8 mouse cellular contexts compared by ENCODE assay signal in genomic region chr4:133116756-133117470, GRCm38 (mm10). TPM values are rescaled to one million over a fixed set of nuclear protein-coding genes. Genes with fewer than 3 reads are reported as not detected.
DNase-seq lines count a peak whose midpoint lies in the region; ATAC-seq lines count a peak whose summit lies in the region.
"Had no signal": no experiment of that assay in that cellular context is flagged by ENCODE, and none has a peak within 500 bp of the region (broad histone marks: within the 10 kb centered on the region; RNA-seq: fewer than 3 reads in every experiment).

No protein-coding gene starts in this region.

- peaks cover 38% of the 10 kb centered on the region for H3K4me1 ChIP-seq in embryonic facial prominence, embryonic 14.5 days (ENCODE audit: control insufficient read depth, insufficient read depth, low read length)
- peaks cover 2% of the 10 kb centered on the region; the same call in 1 of the 2 replicates for H3K4me1 ChIP-seq in hindbrain, embryonic 11.5 days (replicated peaks; ENCODE audit: control insufficient read depth, insufficient read depth, low read length)

- H3K4me3 ChIP-seq in embryonic facial prominence, embryonic 14.5 days (ENCODE audit: low read depth, low read length), result no peak overlapping the region
- H3K4me3 ChIP-seq in hindbrain, embryonic 11.5 days (ENCODE audit: low read depth, low read length), result no peak overlapping the region
- H3K4me3 ChIP-seq: erythroblast, embryonic 14.5 days had no signal

- no peaks in the 10 kb centered on the region for H3K27me3 ChIP-seq in embryonic facial prominence, embryonic 14.5 days (replicated peaks; ENCODE audit: control insufficient read depth, insufficient read depth, low read length)
- H3K27me3 ChIP-seq in hindbrain, embryonic 11.5 days (ENCODE audit: control insufficient read depth, insufficient read depth, low read length), result no peaks in the 10 kb centered on the region

- peak overlapping the region; percentile 37 for H3K9ac ChIP-seq in embryonic facial prominence, embryonic 14.5 days (ENCODE audit: low read depth, low read length)
- H3K9ac ChIP-seq in hindbrain, embryonic 11.5 days (ENCODE audit: low read depth, low read length), result no peak overlapping the region

- peak; percentile 82 for DNase-seq in NIH3T3 (ENCODE audit: low read depth)
- DNase-seq in embryonic facial prominence, embryonic 14.5 days (ENCODE audit: low spot score), result peak; percentile 83
- DNase-seq in hindbrain, embryonic 11.5 days (ENCODE audit: low spot score), result no peak
- peak; percentile 72 for DNase-seq in lung, postnatal 10 days
- no peak for DNase-seq in adrenal gland, postnatal 4 days (ENCODE audit: low spot score in 2 of 2)
- DNase-seq in testis, postnatal 14 days (ENCODE audit: low spot score), result no peak

- WGBS in embryonic facial prominence, embryonic 14.5 days, result 25% methylated on average over 3 of the region's 3 CpGs
- WGBS in hindbrain, embryonic 11.5 days, result 59% methylated on average over 3 of the region's 3 CpGs

- no peaks in the 10 kb centered on the region for H3K9me3 ChIP-seq in embryonic facial prominence, embryonic 14.5 days (ENCODE audit: control insufficient read depth, low read length)
- H3K9me3 ChIP-seq in hindbrain, embryonic 11.5 days (ENCODE audit: control insufficient read depth, low read length), result no peaks in the 10 kb centered on the region

- H3K4me2 ChIP-seq in embryonic facial prominence, embryonic 14.5 days (ENCODE audit: low read depth, low read length), result peak overlapping the region; percentile 40
- H3K4me2 ChIP-seq in hindbrain, embryonic 11.5 days (replicated peaks; ENCODE audit: low read depth, low read length), result no peak overlapping the region

- no peak; the same call in 1 of the 2 replicates for ATAC-seq in embryonic facial prominence, embryonic 14.5 days (ENCODE audit: low read depth)
- ATAC-seq in hindbrain, embryonic 11.5 days (ENCODE audit: low FRiP score), result no peak
- no peak for ATAC-seq in monocyte, adult 5-6 weeks (replicated peaks; ENCODE audit: insufficient number of reproducible peaks, low FRiP score, low TSS enrichment, poor library complexity, severe bottlenecking)

- no peaks in the 10 kb centered on the region for H3K36me3 ChIP-seq in embryonic facial prominence, embryonic 14.5 days (ENCODE audit: control insufficient read depth, insufficient read depth, low read length)
- H3K36me3 ChIP-seq in hindbrain, embryonic 11.5 days (ENCODE audit: control insufficient read depth, insufficient read depth, low read length), result no peaks in the 10 kb centered on the region

- H3K27ac ChIP-seq in embryonic facial prominence, embryonic 14.5 days (replicated peaks; ENCODE audit: low read depth, low read length), result peak overlapping the region; percentile 95
- H3K27ac ChIP-seq in hindbrain, embryonic 11.5 days (ENCODE audit: low read depth, low read length), result peak overlapping the region; percentile 75

RNA-seq across cellular contexts. Expression of gene Wasf2, which starts 13.4 kb away (rescaled TPM):
- 83.4 and 92.4 TPM in 2 replicates for polyA plus RNA-seq in embryonic facial prominence, embryonic 14.5 days (2014; fragmentation: Nextera tagmentation; extraction: Ambion mirVana)
- 34.6 and 58.4 TPM in 2 replicates for polyA plus RNA-seq in hindbrain, embryonic 11.5 days (2014; fragmentation: Nextera tagmentation; extraction: Ambion mirVana)
- 100 to 1,000 TPM; 155 to 157 TPM for total RNA-seq in adrenal gland, postnatal 4 days (2021)
- total RNA-seq in monocyte, adult 5-6 weeks (2017), result 66.9 to 107 TPM (median 85.9 TPM) in 3 replicates

Comparison
In these comparisons a context has a peak if more than half of its experiments do, and no peak if none do; other contexts are left out.
1. DNase-seq: peak in NIH3T3 (single experiment), embryonic facial prominence, embryonic 14.5 days (single experiment) and lung, postnatal 10 days (single experiment); none in hindbrain, embryonic 11.5 days (single experiment), adrenal gland, postnatal 4 days (0 of 2) and testis, postnatal 14 days (single experiment).